Mouse (Mus musculus) MEL (cell line): ENCODE data around the gene Ino80. TPM values are rescaled to one million over a fixed set of nuclear protein-coding genes. Genes with fewer than 3 reads are reported as not detected.

Source experiments
- DNase-seq: peaks from one replicate; pipeline ENCODE4 v3.0.0; 2011; ENCODE audit warnings: low read depth, low spot score
- H3K27ac ChIP-seq: 2 replicates; pipeline ENCODE4 v1.5.1; 2012; ENCODE audit warnings: low read depth, mild to moderate bottlenecking, control low read depth, low read length, moderate library complexity; ENCODE audit not compliant: control insufficient read depth
- H3K27me3 ChIP-seq, 2 experiments: fragments of 150-350 bp in 1 of 2; sonication (generic) in 1 of 2; 2 replicates each; pipeline ENCODE4 v1.6.1; 2012; ENCODE audit warnings: low read length in 2 of 2, mild to moderate bottlenecking in 2 of 2, improper control_type of control experiment in 1 of 2, moderate library complexity in 1 of 2; ENCODE audit not compliant: insufficient read depth in 2 of 2, control insufficient read depth in 1 of 2
- H3K36me3 ChIP-seq, 2 experiments: 2 replicates each; pipeline ENCODE4 v1.6.1; 2012 to 2014; ENCODE audit warnings: low read length in 2 of 2, improper control_type of control experiment in 1 of 2, inconsistent platforms in 1 of 2, mild to moderate bottlenecking in 1 of 2; ENCODE audit not compliant: insufficient read depth in 2 of 2, control insufficient read depth in 1 of 2
- H3K4me1 ChIP-seq, 2 experiments: fragments of 150-350 bp in 1 of 2; sonication (generic) in 1 of 2; 2 replicates each; pipeline ENCODE4 v1.6.1; 2012; ENCODE audit warnings: low read length in 2 of 2, improper control_type of control experiment in 1 of 2, mild to moderate bottlenecking in 1 of 2; ENCODE audit not compliant: insufficient read depth in 2 of 2, control insufficient read depth in 1 of 2
- H3K4me3 ChIP-seq, 2 experiments: fragments of 150-350 bp in 1 of 2; sonication (generic) in 1 of 2; 2 replicates each; pipeline ENCODE4 v1.5.1; 2012; ENCODE audit warnings: low read depth in 2 of 2, low read length in 2 of 2, mild to moderate bottlenecking in 2 of 2, moderate library complexity in 2 of 2, control low read depth in 1 of 2, improper control_type of control experiment in 1 of 2; ENCODE audit not compliant: control insufficient read depth in 1 of 2, insufficient read depth in 1 of 2
- H3K79me2 ChIP-seq: 2 replicates; pipeline ENCODE4 v1.6.1; 2012; ENCODE audit warnings: mild to moderate bottlenecking, low read length, moderate library complexity; ENCODE audit not compliant: control insufficient read depth, poor library complexity, insufficient read depth
- H3K9ac ChIP-seq: 2 replicates; pipeline ENCODE4 v1.6.1; 2012; ENCODE audit warnings: low read depth, mild to moderate bottlenecking, control low read depth, low read length, moderate library complexity; ENCODE audit not compliant: control insufficient read depth, poor library complexity, severe bottlenecking
- H3K9me3 ChIP-seq: fragments of 150-350 bp; sonication (generic); replicated peaks from 2 replicates; pipeline ENCODE4 v1.6.1; 2012; ENCODE audit warnings: mild to moderate bottlenecking, low read length, improper control_type of control experiment, moderate library complexity; ENCODE audit not compliant: insufficient read depth
- CHD2 ChIP-seq: IDR thresholded peaks from 2 replicates; pipeline ENCODE4 v1.6.1; 2011; ENCODE audit warnings: low read length, improper control_type of control experiment
- CTCF ChIP-seq, 3 experiments: IDR thresholded peaks in 2 of 3; conservative IDR thresholded peaks in 1 of 3; 2 replicates each; pipeline ENCODE4 v1.5.1; 2011 to 2012; ENCODE audit warnings: low read length in 3 of 3, low read depth in 2 of 3, mild to moderate bottlenecking in 2 of 3, improper control_type of control experiment in 1 of 3, inconsistent platforms in 1 of 3, mixed read lengths in 1 of 3, moderate library complexity in 1 of 3; ENCODE audit not compliant: control insufficient read depth in 1 of 3, insufficient read depth in 1 of 3, poor library complexity in 1 of 3, severe bottlenecking in 1 of 3
- E2F4 ChIP-seq: IDR thresholded peaks from 2 replicates; pipeline ENCODE4 v1.6.1; 2011; ENCODE audit warnings: low read depth, low read length, improper control_type of control experiment, borderline replicate concordance
- ETS1 ChIP-seq: IDR thresholded peaks from 2 replicates; pipeline ENCODE4 v1.6.1; 2012; ENCODE audit warnings: low read depth, mild to moderate bottlenecking, inconsistent platforms, low read length, improper control_type of control experiment, moderate library complexity
- GATA1 ChIP-seq: IDR thresholded peaks from 2 replicates; pipeline ENCODE4 v1.6.1; 2011; ENCODE audit warnings: low read depth, low read length, improper control_type of control experiment
- KAT2A ChIP-seq: conservative IDR thresholded peaks from 2 replicates; pipeline ENCODE4 v1.6.1; 2012; ENCODE audit warnings: low read depth, low read length, improper control_type of control experiment, inconsistent platforms
- MAFK ChIP-seq: IDR thresholded peaks from 2 replicates; pipeline ENCODE4 v1.6.1; 2011; ENCODE audit warnings: low read depth, mild to moderate bottlenecking, low read length, improper control_type of control experiment, borderline replicate concordance
- MXI1 ChIP-seq: IDR thresholded peaks from 2 replicates; pipeline ENCODE4 v1.6.1; 2011; ENCODE audit warnings: mild to moderate bottlenecking, low read depth, low read length, improper control_type of control experiment
- MYB ChIP-seq: IDR thresholded peaks from 2 replicates; pipeline ENCODE4 v1.6.1; 2011; ENCODE audit warnings: mild to moderate bottlenecking, low read depth, low read length, improper control_type of control experiment
- MYC ChIP-seq: IDR thresholded peaks from 2 replicates; pipeline ENCODE4 v1.6.1; 2011; ENCODE audit warnings: low read depth, mild to moderate bottlenecking, low read length, improper control_type of control experiment, moderate library complexity
- NELFE ChIP-seq: IDR thresholded peaks from 2 replicates; pipeline ENCODE4 v1.6.1; 2011; ENCODE audit warnings: low read depth, low read length, improper control_type of control experiment
- NRF1 ChIP-seq: IDR thresholded peaks from 2 replicates; pipeline ENCODE4 v1.6.1; 2014; ENCODE audit warnings: low read depth, mild to moderate bottlenecking, inconsistent platforms, low read length, improper control_type of control experiment, moderate library complexity; ENCODE audit not compliant: poor library complexity, insufficient read depth, severe bottlenecking
- POLR2A ChIP-seq, 2 experiments: IDR thresholded peaks; 2 replicates each; pipeline ENCODE4 v1.6.1; 2011 to 2012; ENCODE audit warnings: low read length in 2 of 2, mild to moderate bottlenecking in 2 of 2, control low read depth in 1 of 2, improper control_type of control experiment in 1 of 2, low read depth in 1 of 2, moderate library complexity in 1 of 2; ENCODE audit not compliant: control insufficient read depth in 1 of 2, insufficient read depth in 1 of 2, poor library complexity in 1 of 2
- POLR2AphosphoS2 ChIP-seq: IDR thresholded peaks from 2 replicates; pipeline ENCODE4 v1.6.1; 2011; ENCODE audit warnings: low read length, improper control_type of control experiment
- UBTF ChIP-seq: IDR thresholded peaks from 2 replicates; pipeline ENCODE4 v1.6.1; 2012; ENCODE audit warnings: low read depth, mild to moderate bottlenecking, inconsistent platforms, low read length, improper control_type of control experiment, moderate library complexity, borderline replicate concordance; ENCODE audit not compliant: insufficient read depth
- USF1 ChIP-seq: IDR thresholded peaks from 2 replicates; pipeline ENCODE4 v1.6.1; 2014; ENCODE audit warnings: low read depth, mild to moderate bottlenecking, inconsistent platforms, low read length, improper control_type of control experiment, moderate library complexity
- USF2 ChIP-seq, 2 experiments: IDR thresholded peaks; 2 replicates each; pipeline ENCODE4 v1.6.1; 2011 to 2012; ENCODE audit warnings: improper control_type of control experiment in 2 of 2, low read length in 2 of 2, borderline replicate concordance in 1 of 2, inconsistent platforms in 1 of 2, low read depth in 1 of 2, mild to moderate bottlenecking in 1 of 2; ENCODE audit not compliant: insufficient read depth in 1 of 2
- ZKSCAN1 ChIP-seq: IDR thresholded peaks from 2 replicates; pipeline ENCODE4 v1.6.1; 2012; ENCODE audit warnings: low read depth, mild to moderate bottlenecking, inconsistent platforms, low read length, improper control_type of control experiment, moderate library complexity
- ZMIZ1 ChIP-seq: IDR thresholded peaks from 2 replicates; pipeline ENCODE4 v1.6.1; 2012; ENCODE audit warnings: low read depth, mild to moderate bottlenecking, inconsistent platforms, low read length, improper control_type of control experiment, moderate library complexity
- ZNF384 ChIP-seq: IDR thresholded peaks from 2 replicates; pipeline ENCODE4 v1.6.1; 2012; ENCODE audit warnings: low read depth, mild to moderate bottlenecking, inconsistent platforms, low read length, improper control_type of control experiment
- polyA plus RNA-seq, 2 experiments: library from polyadenylated mRNA; stranded (reverse) in 1 of 2; unstranded in 1 of 2; fragments of >175 nt in 1 of 2; fragments of >200 nt in 1 of 2; gene quantifications; 2 replicates each; pipeline versions ENCODE4 v1.2.1 to v1.2.4; 2012; ENCODE audit warnings: low replicate concordance in 2 of 2, low read depth in 1 of 2; ENCODE audit not compliant: insufficient read length in 2 of 2, insufficient read depth in 1 of 2, missing spikeins in 1 of 2
- total RNA-seq: library from RNA; depleted of rRNA; stranded (reverse); fragments of 300-350 nt; gene quantifications from 2 replicates; pipeline ENCODE4 v1.2.3, GENCODE M21; 2012

Gene Ino80
- total and polyA plus RNA-seq, 3 experiments, result 13.9 to 37.9 (median 23.1) TPM

DNA sequence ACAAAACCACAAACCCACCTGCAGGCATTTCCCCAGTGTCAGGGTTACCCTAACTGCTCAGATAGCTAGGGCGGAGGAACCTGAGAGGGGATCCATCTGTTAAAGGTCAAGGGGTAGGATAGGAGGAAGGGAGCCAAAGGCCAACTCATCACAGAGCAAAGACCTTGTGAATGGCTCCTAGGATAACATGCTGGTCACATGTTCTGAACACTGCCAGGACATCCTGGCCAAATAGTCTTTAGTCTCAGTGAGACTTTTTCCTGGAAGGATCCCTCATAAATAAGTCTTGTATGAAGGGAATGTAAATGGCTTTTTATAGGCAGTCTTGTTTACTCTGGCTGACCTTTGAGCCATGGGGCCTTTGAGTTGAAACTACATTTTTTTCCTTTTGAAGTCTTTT, 78.8 kb downstream of the Ino80 start:
- no peak for DNase-seq
- no peaks in the 10 kb centered on the region for H3K79me2 ChIP-seq
- H3K4me1 ChIP-seq, result no peaks in the 10 kb centered on the region
- no peaks in the 10 kb centered on the region for H3K9me3 ChIP-seq
- no peak overlapping the region for H3K9ac ChIP-seq
- H3K4me3 ChIP-seq, result no peak overlapping the region
- no peaks in the 10 kb centered on the region for H3K27me3 ChIP-seq
- TF ChIP-seq KAT2A, result no peak
- TF ChIP-seq E2F4, result no peak
- no peak for TF ChIP-seq POLR2AphosphoS2
- no peak for TF ChIP-seq CTCF (IDR thresholded peaks at IDR 0.05 in 2 of 3, conservative IDR thresholded peaks at IDR 0.05 in 1 of 3; ENCODE audit: control insufficient read depth in 1 of 3, insufficient read depth in 1 of 3, low read depth in 2 of 3, low read length in 3 of 3, poor library complexity in 1 of 3, severe bottlenecking in 1 of 3)
- TF ChIP-seq MYB, result no peak
- TF ChIP-seq NRF1, result no peak
- no peak for TF ChIP-seq NELFE
- no peak for TF ChIP-seq MAFK
- no peak for TF ChIP-seq UBTF
- no peak for TF ChIP-seq ZKSCAN1
- TF ChIP-seq MXI1, result no peak
- TF ChIP-seq USF2 (IDR thresholded peaks at IDR 0.05; ENCODE audit: borderline replicate concordance in 1 of 2, insufficient read depth in 1 of 2, low read depth in 1 of 2, low read length in 2 of 2), result no peak
- TF ChIP-seq ZNF384, result no peak
- no peak for TF ChIP-seq POLR2A (IDR thresholded peaks at IDR 0.05; ENCODE audit: control insufficient read depth in 1 of 2, insufficient read depth in 1 of 2, low read depth in 1 of 2, low read length in 2 of 2, poor library complexity in 1 of 2)
- no peak for TF ChIP-seq ETS1
- TF ChIP-seq CHD2, result no peak
- no peak for TF ChIP-seq MYC
- no peak for TF ChIP-seq GATA1
- no peak overlapping the region for H3K27ac ChIP-seq
- H3K36me3 ChIP-seq, result peaks cover 0 to 16% of the 10 kb centered on the region in 2 experiments; a peak in 2 of 4 replicates

DNA sequence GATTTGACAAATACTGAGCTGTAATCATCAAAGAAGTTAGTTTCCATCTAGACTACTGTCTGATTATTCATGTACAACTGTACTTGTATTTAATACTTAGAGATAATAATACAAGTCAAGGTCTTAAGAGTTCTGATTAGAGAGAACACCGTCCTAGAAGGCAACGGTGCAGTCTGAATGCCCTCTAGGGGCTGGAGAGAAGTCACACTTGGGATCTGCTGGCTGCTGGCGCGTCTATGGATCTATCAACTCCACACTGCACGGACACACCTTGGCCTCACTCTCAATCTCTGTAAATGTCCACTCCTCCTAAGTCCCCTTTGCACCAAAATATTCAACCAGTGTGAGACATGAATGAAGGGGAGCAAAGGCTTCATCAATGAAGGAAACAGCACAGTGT, 79.2 kb downstream of the Ino80 start:
- Histone ChIP-seq H3K4me1 (no peaks in the 10 kb centered on the region), H3K36me3 (peaks cover 0 to 17% of the 10 kb centered on the region in 2 experiments; a peak in 2 of 4 replicates), H3K4me3 (no peak overlapping the region), H3K9ac (no peak overlapping the region), H3K9me3 (no peaks in the 10 kb centered on the region), H3K27me3 (no peaks in the 10 kb centered on the region), H3K79me2 (no peaks in the 10 kb centered on the region), H3K27ac (no peak overlapping the region)
- DNase-seq, result no peak
- TF ChIP-seq POLR2A (IDR thresholded peaks at IDR 0.05; ENCODE audit: control insufficient read depth in 1 of 2, insufficient read depth in 1 of 2, low read depth in 1 of 2, low read length in 2 of 2, poor library complexity in 1 of 2) (no peak), ZMIZ1 (no peak), USF1 (no peak)
